Mouse (Mus musculus) neural tube, postnatal 0 days (tissue): Measurements from ENCODE around the gene Vav3. TPM values are rescaled to one million over a fixed set of nuclear protein-coding genes. Genes with fewer than 3 reads are reported as not detected.

Source experiments
- polyA plus RNA-seq: library from polyadenylated mRNA; unstranded; fragments of >200 nt; fragmentation: Nextera tagmentation; extraction: Ambion mirVana; gene quantifications from 2 replicates; pipeline ENCODE4 v1.2.1, GENCODE M21; 2015

Gene Vav3
- 6.8 and 7.9 TPM in 2 replicates for polyA plus RNA-seq

GRCm38 (mm10) chr3:109340274-109341070, at the start of gene Vav3:
TSS of gene Vav3 (plus strand) at chr3:109340653.

Other genes with a start within 250 kb of the Vav3 start
- 2.3 and 3.4 TPM in 2 replicates for gene Slc25a24, start 217.5 kb upstream of the Vav3 start, polyA plus RNA-seq